Mouse (Mus musculus) erythroblast, adult 5-6 weeks (primary cell): ENCODE measurements around the gene Akap12. TPM values are rescaled to one million over a fixed set of nuclear protein-coding genes. Genes with fewer than 3 reads are reported as not detected.

Experiments
- ATAC-seq: replicated peaks from 2 replicates; pipeline ENCODE4 v1.8.0; 2016; ENCODE audit warnings: moderate number of reproducible peaks, mild to moderate bottlenecking, moderate TSS enrichment, inconsistent platforms; ENCODE audit not compliant: poor library complexity, low FRiP score, severe bottlenecking
- total RNA-seq, 2 experiments: library from RNA; stranded (forward) in 1 of 2; stranded (reverse) in 1 of 2; fragments of 150-400 nt in 1 of 2; fragments of 200-764, 138-1000 nt in 1 of 2; gene quantifications; 2 replicates each; pipeline versions ENCODE4 v1.2.3 to v1.2.4; 2015 to 2017; ENCODE audit warnings: low replicate concordance in 2 of 2

Akap12 gene
- total RNA-seq, 2 experiments from 2014 or later: not detected

DNA sequence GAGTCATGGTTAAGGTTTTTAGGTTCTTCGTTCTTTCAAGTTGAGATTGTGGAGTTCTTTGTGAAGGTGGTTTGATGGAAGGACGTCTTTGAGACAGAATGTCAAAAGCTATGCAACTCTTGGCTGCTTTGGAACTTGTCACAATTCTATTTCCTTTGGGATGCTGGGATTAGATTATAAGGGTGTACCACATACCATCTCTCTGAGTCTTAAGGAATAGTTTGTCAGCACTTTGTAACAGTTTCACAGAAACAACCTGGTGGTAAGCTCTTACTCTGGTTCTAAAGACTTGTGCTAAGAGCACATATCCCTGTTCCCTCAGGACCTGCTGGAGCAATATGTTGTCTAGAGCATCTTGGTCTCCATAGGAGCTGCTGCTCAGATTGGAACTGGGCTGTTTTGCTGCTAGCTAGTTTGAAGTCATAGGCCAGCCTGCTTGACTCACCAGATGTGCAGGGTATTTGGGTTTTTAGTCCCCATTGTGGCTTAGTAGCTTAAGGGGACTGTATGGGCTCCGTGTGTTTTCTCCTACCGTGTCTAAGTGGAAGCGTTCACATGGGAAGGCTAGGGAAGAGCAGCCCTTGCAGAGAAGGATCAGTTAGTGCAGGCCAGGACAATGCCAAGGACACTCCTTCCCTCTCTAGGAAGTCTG, 123.4 kb downstream of the Akap12 start:
- ATAC-seq: no peak

DNA sequence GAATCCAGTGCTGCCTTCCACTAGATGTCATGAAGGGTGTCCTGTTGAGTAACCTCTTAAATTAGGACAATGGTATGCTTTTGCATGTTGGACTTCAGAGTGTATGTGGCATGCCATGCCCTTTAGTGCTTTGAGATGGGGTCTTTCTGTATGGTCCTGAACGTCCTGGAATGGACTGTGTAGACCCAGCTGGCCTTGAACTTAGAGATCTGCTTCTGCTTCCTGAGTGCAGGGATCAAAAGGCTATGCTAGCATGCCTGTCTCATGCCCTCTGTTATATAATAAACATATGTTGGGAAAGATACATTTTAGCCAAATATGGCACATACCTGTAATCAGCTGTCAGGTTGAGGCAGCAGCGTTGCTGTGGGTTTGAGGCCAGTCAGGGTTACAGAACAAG, 124.4 kb downstream of the Akap12 start:
- ATAC-seq: no peak

DNA sequence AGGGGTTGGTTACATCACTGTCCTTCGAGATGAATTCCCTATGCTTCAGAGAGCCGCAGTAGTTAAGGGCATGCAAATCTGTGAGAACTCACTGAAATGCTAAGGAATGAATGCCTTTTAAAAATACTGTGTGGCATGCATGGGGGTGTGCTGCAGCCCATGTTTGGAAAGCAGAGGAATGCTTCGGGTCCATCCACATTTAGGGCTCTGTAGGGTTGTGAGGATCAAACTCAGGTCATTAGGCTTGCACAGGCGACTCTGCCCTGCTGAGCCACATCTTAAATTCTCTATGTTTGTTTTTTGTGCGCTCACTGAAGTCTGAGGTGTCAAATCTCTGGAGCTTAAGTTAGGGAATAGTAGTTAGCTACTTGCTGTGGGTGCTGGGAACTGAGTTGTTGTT, 124.9 kb downstream of the Akap12 start:
- no peak for ATAC-seq

GRCm38 (mm10) chr10:4391851-4392250, 125.7 kb downstream of the Akap12 start:
- no peak for ATAC-seq

DNA sequence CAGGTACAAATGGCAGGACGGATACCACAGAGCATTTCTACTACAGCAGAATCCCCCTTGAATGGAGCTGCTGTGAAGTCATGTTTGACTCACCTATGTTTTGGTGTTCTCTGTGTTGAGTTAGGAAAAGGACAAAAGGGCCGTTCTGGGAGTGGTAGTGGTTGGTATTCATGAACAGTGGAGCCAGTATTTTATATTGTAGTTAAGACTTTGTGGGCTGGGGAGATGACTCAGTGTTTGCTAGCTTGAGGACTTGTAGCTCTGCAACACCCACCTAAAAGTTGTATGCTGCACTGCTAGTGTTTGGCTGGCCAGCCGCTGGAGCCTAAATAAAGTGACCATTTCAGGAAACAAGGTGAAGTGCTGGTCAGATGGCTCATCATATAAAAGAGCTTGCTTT, 129.1 kb downstream of the Akap12 start:
- ATAC-seq: no peak

DNA sequence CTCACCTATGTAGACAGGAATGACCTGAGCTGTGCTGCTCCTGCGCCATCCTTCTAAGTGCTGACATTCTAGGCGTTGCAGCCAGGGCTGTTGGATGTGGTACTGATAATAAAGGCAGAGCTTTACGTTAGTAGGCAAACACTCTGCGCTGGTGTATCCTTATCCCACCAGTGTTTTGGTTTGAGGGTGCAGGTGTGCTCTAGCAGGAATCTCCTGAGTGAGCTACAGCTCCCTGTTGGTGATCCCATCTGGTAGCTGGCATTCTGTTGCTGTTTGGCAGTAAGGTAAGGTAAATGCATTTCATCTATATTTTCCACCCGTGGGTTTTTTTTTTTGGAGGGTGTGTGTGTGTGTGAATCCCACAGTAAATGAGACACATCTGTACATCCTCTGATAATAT, 131.9 kb downstream of the Akap12 start:
- ATAC-seq: no peak

GRCm38 (mm10) chr10:4404895-4405491, 138.8 kb downstream of the Akap12 start:
- ATAC-seq: peak; percentile 77

DNA sequence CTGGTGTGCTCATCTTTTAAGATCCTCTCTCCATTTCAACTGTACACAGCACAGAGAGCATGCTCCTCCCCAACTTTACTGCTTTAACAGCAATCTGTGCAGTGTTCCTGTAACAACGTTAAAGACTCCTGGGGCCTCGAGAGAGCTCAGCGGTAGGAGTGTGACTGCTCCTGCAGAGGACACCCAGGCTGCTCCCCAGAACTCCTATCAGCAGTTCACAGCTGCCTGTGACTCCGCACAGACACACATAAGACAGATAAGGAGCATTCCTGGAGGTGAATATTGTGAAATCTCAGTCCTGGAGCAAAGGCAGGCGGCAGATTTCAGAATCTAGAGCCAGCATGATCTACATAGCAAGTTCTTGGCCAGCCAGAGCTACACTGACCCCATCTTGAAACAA, 139.3 kb downstream of the Akap12 start:
- ATAC-seq: peak; percentile 55

DNA sequence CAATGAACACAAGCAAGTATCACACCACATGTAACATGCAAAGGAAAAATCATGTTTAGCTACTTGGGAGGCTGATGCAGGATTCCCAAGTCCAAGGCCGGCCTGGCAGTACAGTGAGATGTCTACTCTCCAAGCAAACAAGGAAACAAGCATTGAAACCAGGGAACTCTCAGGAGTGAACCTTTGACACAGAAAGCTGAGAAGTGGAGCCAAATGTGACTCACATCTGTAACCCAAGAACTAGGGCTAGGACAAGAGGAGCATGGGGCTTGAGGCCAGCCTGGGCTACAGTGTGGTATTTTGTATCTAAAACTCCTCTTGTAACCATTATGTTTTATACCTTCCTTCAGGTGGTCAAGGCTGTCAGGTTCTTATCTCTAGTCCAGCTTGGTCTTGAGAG, 141.0 kb downstream of the Akap12 start:
- ATAC-seq: no peak

Other genes starting within 250 kb of the Akap12 start
- gene Zbtb2, start 121.7 kb downstream of the Akap12 start, total RNA-seq (2015; ENCODE audit: low replicate concordance): 4.4 and 4.8 TPM in 2 replicates
- 2.6 and 4.6 TPM in 2 replicates for gene Zbtb2, start 121.7 kb downstream of the Akap12 start, total RNA-seq (2017; ENCODE audit: low replicate concordance)
- 8.2 and 37.7 TPM in 2 replicates for gene Rmnd1, start 166.0 kb downstream of the Akap12 start, total RNA-seq (2015; ENCODE audit: low replicate concordance)
- gene Rmnd1, start 166.0 kb downstream of the Akap12 start, total RNA-seq (2017; ENCODE audit: low replicate concordance): 5.7 and 18.2 TPM in 2 replicates
- 11.1 and 11.3 TPM in 2 replicates for gene Armt1, start 166.1 kb downstream of the Akap12 start, total RNA-seq (2015; ENCODE audit: low replicate concordance)
- gene Armt1, start 166.1 kb downstream of the Akap12 start, total RNA-seq (2017; ENCODE audit: low replicate concordance): 5.6 and 12.5 TPM in 2 replicates
- not detected in 2 replicates for gene Ccdc170, start 216.1 kb downstream of the Akap12 start, total RNA-seq (2015; ENCODE audit: low replicate concordance)
- gene Ccdc170, start 216.1 kb downstream of the Akap12 start, total RNA-seq (2017; ENCODE audit: low replicate concordance): not detected in 2 replicates